Mouse (Mus musculus) neural tube, embryonic 13.5 days (tissue): ENCODE measurements around the gene Chpf2. TPM values are rescaled to one million over a fixed set of nuclear protein-coding genes. Genes with fewer than 3 reads are reported as not detected.

ENCODE experiments used
- ATAC-seq: fragments of 200-750 bp; cut with Nextera tagmentation; 2 replicates; pipeline ENCODE4 v1.8.0; 2017; ENCODE audit warnings: low read depth, mild to moderate bottlenecking, moderate TSS enrichment, moderate library complexity
- H3K27ac ChIP-seq: fragments of 300-500 bp; sonication (generic); replicated peaks from 2 replicates; pipeline ENCODE4 v1.5.1; 2015; ENCODE audit warnings: moderate library complexity, mild to moderate bottlenecking, inconsistent platforms
- H3K27me3 ChIP-seq: fragments of 300-500 bp; sonication (generic); 2 replicates; pipeline ENCODE4 v1.6.1; 2015; ENCODE audit warnings: mild to moderate bottlenecking, inconsistent platforms
- H3K36me3 ChIP-seq: fragments of 300-500 bp; sonication (generic); 2 replicates; pipeline ENCODE4 v1.6.1; 2015; ENCODE audit warnings: mild to moderate bottlenecking, inconsistent platforms
- H3K4me1 ChIP-seq: fragments of 300-500 bp; sonication (generic); replicated peaks from 2 replicates; pipeline ENCODE4 v1.6.1; 2015; ENCODE audit warnings: inconsistent platforms
- H3K4me2 ChIP-seq: fragments of 300-500 bp; sonication (generic); 2 replicates; pipeline ENCODE4 v1.6.1; 2015; ENCODE audit warnings: inconsistent platforms, mild to moderate bottlenecking, moderate library complexity
- H3K4me3 ChIP-seq: fragments of 300-500 bp; sonication (generic); 2 replicates; pipeline ENCODE4 v1.5.1; 2015; ENCODE audit warnings: mild to moderate bottlenecking, inconsistent platforms
- H3K9ac ChIP-seq: fragments of 300-500 bp; sonication (generic); 2 replicates; pipeline ENCODE4 v1.6.1; 2015; ENCODE audit warnings: moderate library complexity, mild to moderate bottlenecking, inconsistent platforms
- H3K9me3 ChIP-seq: fragments of 300-500 bp; sonication (generic); 2 replicates; pipeline ENCODE4 v1.6.1; 2016; ENCODE audit warnings: inconsistent platforms
- WGBS: fragments of 180-500 bp; shearing (Covaris S2); methylation state at CpG from one replicate; pipeline ENCODE4 v1.1.7; 2015; 5-methylcytosine and 5-hydroxymethylcytosine counted together
- polyA plus RNA-seq: library from polyadenylated mRNA; unstranded; fragments of >200 nt; fragmentation: Nextera tagmentation; extraction: Ambion mirVana; gene quantifications from 2 replicates; pipeline ENCODE4 v1.2.1, GENCODE M21; 2015

Chpf2 gene
- polyA plus RNA-seq, 1 experiment from 2014 or later = 19.1 TPM

DNA sequence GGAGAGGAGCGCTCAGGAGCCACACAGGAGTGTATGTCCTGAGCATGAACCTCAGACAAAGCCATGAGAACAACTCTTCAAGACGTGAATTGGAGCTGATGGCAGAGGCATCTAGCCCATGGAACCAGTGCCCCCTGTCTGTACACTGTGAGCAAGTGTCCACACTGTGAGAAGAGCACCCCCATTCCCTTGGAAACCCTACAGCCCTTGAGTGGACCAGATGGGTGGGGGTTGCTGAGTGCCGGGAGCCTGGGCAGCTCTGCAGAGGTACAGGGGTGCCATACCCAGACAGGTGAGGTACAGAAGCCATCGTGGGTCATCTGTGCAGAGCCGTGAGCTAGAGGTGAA is 25.7 kb downstream of the Chpf2 start:
- Histone ChIP-seq H3K4me1 (peaks cover 24% of the 10 kb centered on the region), H3K4me2 (no peak overlapping the region), H3K4me3 (no peak overlapping the region), H3K9me3 (no peaks in the 10 kb centered on the region), H3K9ac (no peak overlapping the region), H3K36me3 (no peaks in the 10 kb centered on the region), H3K27me3 (no peaks in the 10 kb centered on the region), H3K27ac (0 out of 2 replicates have a peak overlapping the region, but pooled peaks have one; percentile 63)
- WGBS = 65% methylated on average over 5 of the region's 5 CpGs
- no peak; the same call in 1 of the 2 replicates for ATAC-seq

DNA sequence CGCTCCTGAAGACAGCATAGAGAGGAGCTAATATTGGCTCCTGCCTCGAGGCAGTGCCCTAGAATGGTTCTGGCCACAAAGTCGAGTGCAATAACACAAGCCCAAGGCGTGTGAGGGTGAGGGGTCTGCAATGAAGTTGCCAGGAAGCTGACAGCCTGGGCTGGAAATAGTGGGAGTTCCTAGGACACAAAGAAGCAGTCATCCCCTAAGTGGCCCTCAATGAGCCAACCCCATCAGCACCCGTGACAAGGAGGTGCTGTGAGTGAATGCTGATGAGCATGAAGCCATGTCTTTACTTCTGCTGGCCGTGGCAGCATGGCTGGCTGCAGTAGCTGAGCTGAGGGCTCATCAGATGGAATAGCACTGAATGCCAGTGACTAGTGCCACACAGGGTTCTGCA is 28.6 kb downstream of the Chpf2 start:
- no peak overlapping the region for H3K27ac ChIP-seq
- ATAC-seq = no peak
- no peaks in the 10 kb centered on the region for H3K9me3 ChIP-seq
- 55% methylated on average over 6 of the region's 6 CpGs for WGBS
- H3K4me2 ChIP-seq = no peak overlapping the region
- H3K4me3 ChIP-seq = no peak overlapping the region
- 0 out of 2 replicates have a peak, but pooled peaks cover 5% of the 10 kb centered on the region for H3K36me3 ChIP-seq
- peaks cover 20% of the 10 kb centered on the region for H3K4me1 ChIP-seq
- H3K9ac ChIP-seq = no peak overlapping the region
- H3K27me3 ChIP-seq = no peaks in the 10 kb centered on the region

DNA sequence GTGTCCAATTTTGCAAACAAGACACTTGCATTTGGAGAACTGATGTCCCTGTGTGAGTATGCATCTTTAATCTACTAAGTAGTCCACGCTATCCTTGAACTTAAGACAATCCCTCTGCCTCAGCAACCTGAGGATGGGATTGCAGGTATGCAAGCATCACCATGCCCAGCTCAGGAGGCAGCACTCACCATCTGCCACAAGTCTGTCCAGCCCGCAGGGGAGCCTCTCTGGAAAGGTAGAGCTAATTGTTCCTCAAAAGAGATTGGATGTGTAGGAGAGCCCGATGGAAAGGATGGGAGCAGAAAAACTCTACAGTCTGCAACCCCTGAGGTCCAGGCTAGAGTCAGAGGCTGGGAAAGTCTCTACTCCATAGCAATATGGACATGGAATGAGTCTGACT is 32.4 kb downstream of the Chpf2 start:
- Histone ChIP-seq H3K27me3 (peaks cover 16% of the 10 kb centered on the region; the same call in 1 of the 2 replicates), H3K4me3 (no peak overlapping the region), H3K4me1 (peaks cover 20% of the 10 kb centered on the region), H3K27ac (no peak overlapping the region), H3K9me3 (no peaks in the 10 kb centered on the region), H3K36me3 (0 out of 2 replicates have a peak, but pooled peaks cover 5% of the 10 kb centered on the region), H3K4me2 (no peak overlapping the region), H3K9ac (no peak overlapping the region)
- 80% methylated on average over 3 of the region's 3 CpGs for WGBS
- no peak for ATAC-seq

DNA sequence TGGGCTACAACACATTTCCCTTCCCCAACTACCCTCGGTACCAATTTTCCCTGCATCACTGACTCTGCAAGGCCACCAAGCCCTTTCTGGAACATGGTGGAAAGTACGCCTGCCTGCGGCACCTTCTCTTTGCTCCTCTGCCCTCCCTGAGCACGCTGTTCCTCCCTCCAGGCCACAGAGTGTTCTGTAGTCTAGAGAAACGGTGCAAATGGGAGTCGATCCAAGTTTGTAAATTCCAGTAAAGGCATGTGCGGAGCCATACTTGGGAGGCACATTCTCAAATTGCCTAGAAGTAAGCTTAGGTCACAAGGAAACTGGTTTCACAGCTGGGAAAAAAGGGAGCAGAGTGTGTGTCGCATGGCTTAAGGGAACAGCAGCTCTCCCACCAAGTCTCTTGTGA is 33.6 kb downstream of the Chpf2 start:
- Histone ChIP-seq H3K4me2 (no peak overlapping the region), H3K4me3 (no peak overlapping the region), H3K27me3 (peaks cover 16% of the 10 kb centered on the region; the same call in 1 of the 2 replicates), H3K9ac (no peak overlapping the region), H3K9me3 (no peaks in the 10 kb centered on the region), H3K27ac (no peak overlapping the region), H3K36me3 (0 out of 2 replicates have a peak, but pooled peaks cover 5% of the 10 kb centered on the region), H3K4me1 (peaks cover 30% of the 10 kb centered on the region)
- WGBS = 79% methylated on average over 8 of the region's 8 CpGs
- no peak for ATAC-seq

DNA sequence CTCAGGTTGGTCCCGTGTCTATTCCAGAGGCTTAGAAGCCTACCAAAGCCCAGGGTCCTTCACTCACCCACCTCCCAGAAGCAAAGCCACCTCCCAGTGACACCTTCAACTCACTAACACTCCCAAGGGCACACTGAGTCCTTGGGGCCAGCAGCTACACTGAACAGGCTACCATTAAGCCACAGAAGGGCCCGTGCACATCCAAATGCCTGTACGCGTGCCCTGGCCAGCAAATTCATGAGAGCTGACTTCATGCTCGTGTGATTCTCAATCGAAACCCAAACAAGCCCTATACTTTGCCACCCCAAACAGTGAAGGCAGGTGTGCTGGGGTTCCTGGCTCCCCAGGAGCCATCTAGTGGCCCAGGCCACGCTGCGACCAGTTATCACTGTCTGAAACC is 34.1 kb downstream of the Chpf2 start:
- Histone ChIP-seq H3K9me3 (no peaks in the 10 kb centered on the region), H3K27ac (no peak overlapping the region), H3K36me3 (0 out of 2 replicates have a peak, but pooled peaks cover 5% of the 10 kb centered on the region), H3K4me2 (no peak overlapping the region), H3K9ac (peak overlapping the region; percentile 6; the same call in 1 of the 2 replicates), H3K4me1 (peaks cover 30% of the 10 kb centered on the region), H3K27me3 (peaks cover 17% of the 10 kb centered on the region), H3K4me3 (no peak overlapping the region)
- ATAC-seq = no peak
- 76% methylated on average over 8 of the region's 8 CpGs for WGBS

DNA sequence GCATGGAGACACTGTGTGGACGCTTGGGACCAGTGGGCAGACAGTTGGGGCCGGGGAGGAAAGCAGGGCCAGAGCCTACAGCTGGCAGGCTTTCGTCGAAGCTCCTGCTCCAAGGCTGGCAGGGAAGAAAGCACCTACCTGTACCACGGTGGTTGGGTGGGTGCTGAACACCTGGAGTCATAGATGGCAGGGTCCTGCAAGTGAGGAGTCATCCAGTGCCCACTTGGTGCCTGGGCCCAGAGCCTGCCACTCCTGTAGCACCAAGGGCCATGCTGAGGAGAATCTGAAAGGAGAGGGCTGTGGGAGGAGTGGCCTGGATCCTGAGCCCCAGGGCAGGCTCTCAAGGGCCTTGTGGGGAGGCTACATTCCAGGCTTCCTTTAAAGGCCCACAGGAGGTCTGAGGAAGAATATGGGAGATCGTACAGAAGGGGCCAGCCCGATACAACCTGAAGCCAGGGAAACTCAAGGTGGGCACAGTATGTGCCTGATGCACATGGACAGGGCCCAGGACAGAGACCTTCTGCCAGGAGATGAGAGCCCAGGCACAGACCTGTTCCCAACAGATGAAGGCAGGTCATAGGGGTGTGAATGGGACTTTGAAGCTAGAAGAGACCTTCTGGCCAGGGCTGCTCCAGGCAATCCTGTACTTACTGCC is 36.0 kb downstream of the Chpf2 start:
- Histone ChIP-seq H3K9me3 (no peaks in the 10 kb centered on the region), H3K4me1 (peaks cover 30% of the 10 kb centered on the region), H3K4me3 (no peak overlapping the region), H3K27ac (no peak overlapping the region), H3K27me3 (peaks cover 19% of the 10 kb centered on the region), H3K9ac (peak overlapping the region; percentile 81), H3K4me2 (no peak overlapping the region), H3K36me3 (0 out of 2 replicates have a peak, but pooled peaks cover 5% of the 10 kb centered on the region)
- 75% methylated on average over 7 of the region's 7 CpGs for WGBS
- ATAC-seq = no peak

DNA sequence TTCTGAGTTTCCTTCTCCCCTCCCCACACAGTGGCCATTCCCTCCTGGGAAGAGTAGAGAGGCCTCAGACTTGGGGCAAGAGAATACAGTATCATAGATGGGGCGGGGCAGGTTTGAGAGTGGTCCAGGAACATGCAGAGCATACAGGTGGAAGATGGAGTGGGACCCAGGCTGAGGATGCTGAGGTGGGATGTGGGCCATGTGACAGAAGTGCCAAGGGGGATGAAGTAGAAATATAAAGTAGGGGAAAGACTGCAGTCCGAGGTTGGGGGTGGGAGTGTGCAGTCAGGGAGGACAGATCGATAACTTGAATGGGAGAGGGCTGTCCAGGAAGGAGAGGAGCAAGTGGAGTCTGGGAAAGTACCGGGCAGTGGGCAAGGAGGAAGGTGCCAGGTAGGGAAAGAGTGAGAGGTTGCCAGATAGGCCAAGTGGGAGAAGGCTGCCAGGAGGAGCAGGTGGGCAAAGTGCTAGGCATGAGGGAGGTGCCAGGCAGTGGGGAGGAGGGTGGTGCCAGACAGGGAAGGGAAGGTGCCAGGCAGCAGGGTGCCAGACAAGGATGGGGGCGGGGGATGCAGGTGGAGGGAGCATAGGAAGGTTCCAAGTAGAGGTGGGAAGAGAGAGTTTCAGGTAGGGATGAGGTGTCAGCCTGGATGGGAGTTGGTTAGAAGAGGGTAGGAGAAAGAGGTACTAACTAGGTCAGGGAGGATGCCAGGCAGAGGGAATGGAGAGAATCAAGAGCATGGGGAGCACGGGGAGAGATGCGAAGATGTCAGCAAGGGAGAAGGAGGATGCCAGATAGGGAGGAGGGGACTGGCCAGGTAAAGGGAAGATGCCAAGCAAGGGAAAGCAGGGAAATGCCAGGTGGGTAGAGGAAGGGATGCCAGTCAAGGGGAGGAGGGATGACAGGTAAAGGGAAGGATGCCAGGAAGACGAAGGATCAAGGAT is 36.8 kb downstream of the Chpf2 start:
- Histone ChIP-seq H3K27ac (no peak overlapping the region; the same call in 1 of the 2 replicates), H3K27me3 (peaks cover 19% of the 10 kb centered on the region), H3K36me3 (0 out of 2 replicates have a peak, but pooled peaks cover 5% of the 10 kb centered on the region), H3K4me3 (peak overlapping the region; percentile 62), H3K9ac (peak overlapping the region; percentile 81), H3K9me3 (no peaks in the 10 kb centered on the region), H3K4me2 (peak overlapping the region; percentile 71), H3K4me1 (peaks cover 30% of the 10 kb centered on the region)
- 42% methylated on average over 8 of the region's 8 CpGs for WGBS
- ATAC-seq = peak; percentile 0; the same call in 1 of the 2 replicates

DNA sequence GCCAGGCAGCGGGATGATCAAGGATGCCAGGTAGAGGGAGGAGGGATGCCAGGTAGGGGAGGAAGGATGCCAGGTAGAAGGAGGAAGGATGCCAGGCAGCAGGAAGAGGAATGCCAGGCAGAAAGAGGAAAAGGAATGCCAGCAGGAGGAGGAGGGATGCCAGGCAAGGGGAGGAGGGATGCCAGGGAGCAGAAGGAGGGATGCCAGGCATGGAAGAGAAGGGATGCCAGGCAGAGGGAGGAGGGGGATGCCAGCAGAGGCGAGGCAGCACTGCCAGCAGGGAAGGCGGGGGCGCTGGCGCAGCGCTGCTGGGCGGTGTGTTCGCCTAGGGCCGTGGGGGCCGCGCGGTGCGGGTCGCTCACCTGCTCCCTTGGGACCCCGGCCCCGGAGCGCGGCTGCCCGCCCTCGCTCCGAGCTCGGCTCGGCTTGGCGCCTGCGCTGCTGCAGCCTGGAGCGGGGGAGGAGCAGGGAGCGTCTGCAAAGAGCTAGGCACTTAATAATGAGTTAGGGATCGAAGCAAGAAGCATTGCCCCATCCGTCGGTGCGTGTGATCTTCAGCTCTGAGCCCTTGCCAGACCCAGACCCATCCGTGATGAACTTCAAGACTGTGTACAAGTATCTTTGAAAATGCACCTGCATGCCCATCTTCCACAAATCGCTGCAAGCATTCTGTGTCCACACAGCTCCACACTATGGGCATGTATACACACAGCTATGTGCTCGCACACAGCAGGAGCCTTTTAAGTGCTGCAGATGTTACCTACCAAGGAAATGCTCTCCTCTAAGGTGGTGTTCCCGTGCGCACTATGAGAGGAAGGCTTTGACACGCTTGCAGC is 37.7 kb downstream of the Chpf2 start, which contains the start of gene Smarcd3:
Gene Smarcd3 (minus strand): TSS at position 426 of the 836 bp plus-strand sequence.
- peak within 1 kb of the TSS; percentile 61 for H3K27ac ChIP-seq
- H3K9me3 ChIP-seq = no peaks in the 10 kb centered on the region
- no peaks in the 10 kb centered on the region for H3K36me3 ChIP-seq
- peak within 1 kb of the TSS; percentile 81 for H3K9ac ChIP-seq
- WGBS = 3% methylated on average over 36 of the region's 37 CpGs
- peaks cover 30% of the 10 kb centered on the region for H3K4me1 ChIP-seq
- ATAC-seq = peak; percentile 90
- peaks cover 19% of the 10 kb centered on the region for H3K27me3 ChIP-seq
- H3K4me3 ChIP-seq = peak within 1 kb of the TSS; percentile 62
- peak within 1 kb of the TSS; percentile 71 for H3K4me2 ChIP-seq

DNA sequence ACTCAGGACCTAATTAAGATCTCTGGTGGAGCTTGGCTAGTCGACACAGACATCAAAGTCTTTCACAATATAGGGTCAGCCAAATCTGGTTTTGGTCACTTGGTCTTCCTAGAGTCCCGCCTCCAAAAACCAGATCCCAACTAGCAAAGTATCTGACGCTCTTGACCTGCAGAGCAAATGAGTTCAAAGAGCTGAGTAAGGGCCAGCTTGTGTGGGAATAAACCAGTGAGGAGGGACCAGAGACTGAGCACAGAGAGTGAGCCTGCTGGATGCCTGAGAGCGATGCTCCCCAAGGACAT is 38.2 kb downstream of the Chpf2 start:
- H3K9ac ChIP-seq = peak overlapping the region; percentile 81; the same call in 1 of the 2 replicates
- H3K4me1 ChIP-seq = peaks cover 30% of the 10 kb centered on the region
- H3K36me3 ChIP-seq = no peaks in the 10 kb centered on the region
- H3K4me2 ChIP-seq = peak overlapping the region; percentile 71
- H3K9me3 ChIP-seq = no peaks in the 10 kb centered on the region
- WGBS = 38% methylated on average over 4 of the region's 4 CpGs
- peak overlapping the region; percentile 62 for H3K4me3 ChIP-seq
- ATAC-seq = no peak
- H3K27ac ChIP-seq = no peak overlapping the region
- peaks cover 24% of the 10 kb centered on the region for H3K27me3 ChIP-seq

DNA sequence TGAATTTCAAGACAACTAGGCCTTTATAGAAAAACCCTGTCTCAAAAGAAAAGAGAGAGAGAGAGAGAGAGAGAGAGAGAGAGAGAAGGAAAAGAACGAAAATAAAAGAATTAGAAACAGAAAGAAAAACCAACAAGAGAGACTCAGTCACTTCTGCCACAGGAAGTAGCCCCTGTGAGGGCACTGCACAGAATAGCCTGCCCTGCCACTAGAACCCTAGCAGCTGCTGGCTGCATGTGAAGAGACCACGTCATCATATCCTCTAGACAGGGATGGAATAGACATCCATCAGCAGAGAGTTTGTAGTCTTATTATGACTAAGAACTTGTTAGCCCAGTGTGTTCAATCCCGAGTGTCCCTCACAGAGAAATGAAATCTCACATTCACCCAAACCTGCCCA is 43.2 kb downstream of the Chpf2 start:
- ATAC-seq = no peak
- H3K36me3 ChIP-seq = no peaks in the 10 kb centered on the region
- peaks cover 3% of the 10 kb centered on the region for H3K4me1 ChIP-seq
- no peak overlapping the region for H3K4me2 ChIP-seq
- no peak overlapping the region for H3K27ac ChIP-seq
- H3K9me3 ChIP-seq = no peaks in the 10 kb centered on the region
- H3K9ac ChIP-seq = no peak overlapping the region
- H3K27me3 ChIP-seq = peaks cover 9% of the 10 kb centered on the region; the same call in 1 of the 2 replicates
- WGBS = 72% methylated on average over 3 of the region's 3 CpGs
- H3K4me3 ChIP-seq = no peak overlapping the region

DNA sequence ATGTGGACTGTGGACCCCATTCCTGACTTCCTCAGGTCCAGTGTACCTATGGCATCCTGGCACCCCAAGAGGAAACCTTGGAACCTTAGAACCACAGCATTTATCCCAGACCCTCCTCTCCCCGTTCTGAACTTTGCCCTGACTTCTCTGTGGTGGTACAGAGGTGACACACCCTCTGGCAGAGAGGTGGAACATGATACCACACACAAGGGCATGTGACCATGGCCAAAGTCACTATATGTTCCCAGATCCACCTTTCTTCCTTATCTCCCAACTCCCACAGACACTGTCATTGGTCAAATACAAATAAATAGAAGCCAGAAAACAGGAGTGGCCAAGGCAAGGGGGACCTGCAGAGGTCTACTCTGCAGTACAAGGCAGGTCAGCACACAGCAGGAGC is 48.6 kb downstream of the Chpf2 start:
- Histone ChIP-seq H3K27ac (no peak overlapping the region), H3K9me3 (no peaks in the 10 kb centered on the region), H3K36me3 (no peaks in the 10 kb centered on the region), H3K27me3 (no peaks in the 10 kb centered on the region), H3K4me2 (no peak overlapping the region), H3K9ac (no peak overlapping the region), H3K4me3 (no peak overlapping the region), H3K4me1 (no peaks in the 10 kb centered on the region)
- 55% methylated on average over 1 of the region's 1 CpGs for WGBS
- no peak for ATAC-seq
